In genomic region chr2:166485361-166485760, GRCm38 (mm10) we compare ENCODE assay signal across 17 mouse cellular contexts.
DNase-seq lines count a peak whose midpoint lies in the region; ATAC-seq lines count a peak whose summit lies in the region.
"Had no signal": no experiment of that assay in that cellular context is flagged by ENCODE, and none has a peak within 500 bp of the region (broad histone marks: within the 10 kb centered on the region; RNA-seq: fewer than 3 reads in every experiment).

No protein-coding gene starts in this region.

- no peaks in the 10 kb centered on the region for H3K27me3 ChIP-seq in heart, embryonic 15.5 days
- H3K27me3 ChIP-seq in midbrain, embryonic 10.5 days (ENCODE audit: low read depth, poor library complexity, severe bottlenecking): no peaks in the 10 kb centered on the region
- H3K27me3 ChIP-seq in midbrain, embryonic 16.5 days (ENCODE audit: control insufficient read depth, insufficient read depth, low read depth, low read length): no peaks in the 10 kb centered on the region
- H3K27me3 ChIP-seq in limb, embryonic 15.5 days: no peaks in the 10 kb centered on the region
- H3K27me3 ChIP-seq: forebrain, embryonic 12.5 days; liver, embryonic 13.5 days had no signal

- no peak for ATAC-seq in heart, embryonic 15.5 days (replicated peaks; ENCODE audit: insufficient number of reproducible peaks, insufficient read depth, low FRiP score, low read depth)
- no peak for ATAC-seq in midbrain, embryonic 16.5 days
- ATAC-seq in limb, embryonic 15.5 days (ENCODE audit: insufficient number of reproducible peaks, low FRiP score, low TSS enrichment, low read depth): no peak
- no peak for ATAC-seq in erythroid progenitor cell, adult 5-6 weeks (replicated peaks; ENCODE audit: low FRiP score, poor library complexity, severe bottlenecking)
- ATAC-seq: inflammation-experienced regulatory T-cells, adult 6 months had no signal

- no peak overlapping the region for H3K9ac ChIP-seq in heart, embryonic 15.5 days
- no peak overlapping the region for H3K9ac ChIP-seq in midbrain, embryonic 16.5 days (ENCODE audit: low read depth, low read length)
- H3K9ac ChIP-seq in limb, embryonic 15.5 days: no peak overlapping the region
- H3K9ac ChIP-seq: forebrain, embryonic 12.5 days; hindbrain, embryonic 12.5 days; liver, embryonic 13.5 days had no signal

- H3K27ac ChIP-seq in heart, embryonic 15.5 days: 0 out of 2 replicates have a peak overlapping the region, but pooled peaks have one; percentile 8
- peak overlapping the region; percentile 47; the same call in 1 of the 2 replicates for H3K27ac ChIP-seq in midbrain, embryonic 10.5 days (replicated peaks)
- H3K27ac ChIP-seq in midbrain, embryonic 16.5 days (ENCODE audit: low read length): no peak overlapping the region
- H3K27ac ChIP-seq in limb, embryonic 15.5 days: peak overlapping the region; percentile 47; the same call in 1 of the 2 replicates
- H3K27ac ChIP-seq: hindbrain, embryonic 12.5 days; liver, embryonic 13.5 days had no signal

- H3K4me1 ChIP-seq in heart, embryonic 15.5 days (replicated peaks): peaks cover 54% of the 10 kb centered on the region
- H3K4me1 ChIP-seq in midbrain, embryonic 10.5 days: peaks cover 65% of the 10 kb centered on the region
- H3K4me1 ChIP-seq in midbrain, embryonic 16.5 days (ENCODE audit: control insufficient read depth, insufficient read depth, low read length): peaks cover 28% of the 10 kb centered on the region
- H3K4me1 ChIP-seq in limb, embryonic 15.5 days: peaks cover 51% of the 10 kb centered on the region
- H3K4me1 ChIP-seq: liver, embryonic 13.5 days had no signal

- 59% methylated on average over 6 of the region's 6 CpGs for WGBS in heart, embryonic 15.5 days
- 86% methylated on average over 6 of the region's 6 CpGs for WGBS in midbrain, embryonic 10.5 days
- WGBS in midbrain, embryonic 16.5 days: 86% methylated on average over 6 of the region's 6 CpGs
- 85% methylated on average over 6 of the region's 6 CpGs for WGBS in limb, embryonic 15.5 days

- no peaks in the 10 kb centered on the region for H3K36me3 ChIP-seq in heart, embryonic 15.5 days
- H3K36me3 ChIP-seq in midbrain, embryonic 10.5 days: no peaks in the 10 kb centered on the region
- no peaks in the 10 kb centered on the region for H3K36me3 ChIP-seq in midbrain, embryonic 16.5 days (ENCODE audit: control insufficient read depth, insufficient read depth, low read length)
- H3K36me3 ChIP-seq in limb, embryonic 15.5 days: no peaks in the 10 kb centered on the region
- H3K36me3 ChIP-seq: forebrain, embryonic 12.5 days; hindbrain, embryonic 12.5 days; liver, embryonic 13.5 days had no signal

- no peaks in the 10 kb centered on the region for H3K9me3 ChIP-seq in heart, embryonic 15.5 days (replicated peaks)
- no peaks in the 10 kb centered on the region for H3K9me3 ChIP-seq in midbrain, embryonic 10.5 days (replicated peaks)
- H3K9me3 ChIP-seq in midbrain, embryonic 16.5 days (replicated peaks; ENCODE audit: control insufficient read depth, low read length, poor library complexity, severe bottlenecking): no peaks in the 10 kb centered on the region
- H3K9me3 ChIP-seq in limb, embryonic 15.5 days: no peaks in the 10 kb centered on the region
- H3K9me3 ChIP-seq: forebrain, embryonic 12.5 days; hindbrain, embryonic 12.5 days; liver, embryonic 13.5 days had no signal

- DNase-seq in heart, adult 9 months (ENCODE audit: low spot score in 2 of 2): no peak
- no peak for DNase-seq in midbrain, embryonic 10.5 days (ENCODE audit: low spot score)
- no peak for DNase-seq in liver
- DNase-seq: adrenal gland, postnatal 25 days; cerebellum, adult 9-10 months; gastrocnemius, postnatal 25 days; layer of hippocampus, adult 9-11 months; liver, embryonic 13.5 days; midbrain, embryonic 14.5 days; thymus, adult 2 months had no signal

- no peak overlapping the region for H3K4me2 ChIP-seq in heart, embryonic 15.5 days
- no peak overlapping the region for H3K4me2 ChIP-seq in midbrain, embryonic 16.5 days (ENCODE audit: low read length)
- no peak overlapping the region for H3K4me2 ChIP-seq in limb, embryonic 15.5 days
- H3K4me2 ChIP-seq: forebrain, embryonic 12.5 days; hindbrain, embryonic 12.5 days; liver, embryonic 13.5 days had no signal

- H3K4me3 ChIP-seq in heart, embryonic 15.5 days: no peak overlapping the region
- H3K4me3 ChIP-seq in midbrain, embryonic 10.5 days: no peak overlapping the region
- H3K4me3 ChIP-seq in midbrain, embryonic 16.5 days (ENCODE audit: low read depth, low read length): no peak overlapping the region
- no peak overlapping the region for H3K4me3 ChIP-seq in limb, embryonic 15.5 days
- H3K4me3 ChIP-seq: forebrain, embryonic 12.5 days; hindbrain, embryonic 12.5 days; liver, embryonic 13.5 days had no signal
